Mouse (Mus musculus): ENCODE measurements around the gene Rabl3.

DNA sequence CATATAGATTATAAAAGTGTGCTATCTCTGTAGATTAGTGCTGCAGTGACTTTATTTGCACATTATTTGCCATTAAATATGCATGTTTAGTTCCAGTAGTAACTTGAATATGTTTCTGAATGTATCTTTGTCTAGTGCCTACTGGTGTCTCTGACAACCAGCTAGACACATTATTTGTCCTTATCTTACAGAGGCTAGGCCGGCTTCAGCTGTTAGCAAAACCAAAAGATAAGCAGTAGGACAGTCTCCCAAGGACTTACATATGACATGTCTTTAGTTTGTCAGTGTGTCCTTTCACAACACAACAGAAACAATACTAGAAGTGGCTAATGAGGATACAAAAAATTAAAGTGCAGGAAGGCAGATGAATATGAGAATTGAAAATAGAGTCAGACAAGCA is 25.4 kb downstream of the Rabl3 start:
- no peak for TF ChIP-seq CHD2 (IDR thresholded peaks at IDR 0.05; ENCODE audit: low read length)
- no peak for TF ChIP-seq POLR2A (IDR thresholded peaks at IDR 0.05; ENCODE audit: control insufficient read depth in 1 of 2, insufficient read depth in 1 of 2, low read depth in 1 of 2, low read length in 2 of 2, poor library complexity in 1 of 2)
- no peak for TF ChIP-seq ZNF384 (IDR thresholded peaks at IDR 0.05; ENCODE audit: low read depth, low read length)
- TF ChIP-seq CTCF (IDR thresholded peaks at IDR 0.05 in 2 of 3, conservative IDR thresholded peaks at IDR 0.05 in 1 of 3; ENCODE audit: control insufficient read depth in 1 of 3, insufficient read depth in 1 of 3, low read depth in 2 of 3, low read length in 3 of 3, poor library complexity in 1 of 3, severe bottlenecking in 1 of 3): no peak
- TF ChIP-seq MXI1 (IDR thresholded peaks at IDR 0.05; ENCODE audit: low read depth, low read length): no peak
- TF ChIP-seq USF1 (IDR thresholded peaks at IDR 0.05; ENCODE audit: low read depth, low read length): no peak
- TF ChIP-seq TCF12 (IDR thresholded peaks at IDR 0.05; ENCODE audit: low read depth, low read length): no peak
- TF ChIP-seq EP300 (IDR thresholded peaks at IDR 0.05; ENCODE audit: low read depth in 1 of 2, low read length in 2 of 2): peak in 1 of 2 experiments; percentile 33; a peak in 1 of 4 replicates

All from MEL (cell line).